Mouse (Mus musculus) testis, adult 2 months (tissue): ENCODE measurements around the gene Enpp3. TPM values are rescaled to one million over a fixed set of nuclear protein-coding genes. Genes with fewer than 3 reads are reported as not detected.

Experiments used
- H3K27ac ChIP-seq: fragments of 200-500 bp; 2 replicates; pipeline ENCODE4 v1.5.1; 2012; ENCODE audit warnings: low read depth, low read length; ENCODE audit not compliant: control insufficient read depth, insufficient read depth
- H3K27me3 ChIP-seq: fragments of 200-500 bp; 2 replicates; pipeline ENCODE4 v1.6.1; 2012; ENCODE audit warnings: mild to moderate bottlenecking, low read length, moderate library complexity; ENCODE audit not compliant: control insufficient read depth, insufficient read depth
- H3K36me3 ChIP-seq: fragments of 200-500 bp; 2 replicates; pipeline ENCODE4 v1.6.1; 2012; ENCODE audit warnings: mild to moderate bottlenecking, low read length; ENCODE audit not compliant: control insufficient read depth, insufficient read depth
- H3K4me1 ChIP-seq: fragments of 200-500 bp; 2 replicates; pipeline ENCODE4 v1.6.1; 2012; ENCODE audit warnings: low read length; ENCODE audit not compliant: control insufficient read depth, insufficient read depth
- H3K4me3 ChIP-seq: fragments of 200-500 bp; 2 replicates; pipeline ENCODE4 v1.5.1; 2012; ENCODE audit warnings: low read depth, mild to moderate bottlenecking, low read length, moderate library complexity, mixed read lengths; ENCODE audit not compliant: control insufficient read depth
- CTCF ChIP-seq: fragments of 200-500 bp; IDR thresholded peaks from 2 replicates; pipeline ENCODE4 v1.5.1; 2012; ENCODE audit warnings: low read depth, mild to moderate bottlenecking, inconsistent platforms, low read length, moderate library complexity; ENCODE audit not compliant: control insufficient read depth, insufficient read depth, insufficient replicate concordance
- POLR2A ChIP-seq: fragments of 200-500 bp; IDR thresholded peaks from 2 replicates; pipeline ENCODE4 v1.6.1; 2012; ENCODE audit warnings: low read depth, mild to moderate bottlenecking, inconsistent platforms, low read length, moderate library complexity; ENCODE audit not compliant: control insufficient read depth
- polyA plus RNA-seq: library from polyadenylated mRNA; depleted of rRNA; stranded (reverse); fragments of >200 nt; gene quantifications from 2 replicates; pipeline ENCODE4 v1.2.3, GENCODE M21; 2012; rRNA removed

Enpp3 gene
- 0.35 and 0.51 TPM in 2 replicates for polyA plus RNA-seq

- Histone ChIP-seq H3K4me3 (no peak within 1 kb of the TSS), H3K27ac (no peak within 1 kb of the TSS), H3K36me3 (no peaks in the 10 kb centered on the region), H3K4me1 (no peaks in the 10 kb centered on the region), H3K27me3 (no peaks in the 10 kb centered on the region)
- TF ChIP-seq POLR2A = no peak
- TF ChIP-seq CTCF = no peak
Observed at GRCm38 (mm10) chr10:24842676-24843075, at the start of gene Enpp3. Enpp3 (minus strand) TSS chr10:24842823.

GRCm38 (mm10) chr10:24888343-24888742, 45.7 kb upstream of the Enpp3 start:
- Histone ChIP-seq H3K4me1 (no peaks in the 10 kb centered on the region), H3K4me3 (no peak overlapping the region), H3K36me3 (peaks cover 2% of the 10 kb centered on the region; the same call in 1 of the 2 replicates), H3K27ac (no peak overlapping the region), H3K27me3 (no peaks in the 10 kb centered on the region)
- TF ChIP-seq CTCF = no peak
- no peak for TF ChIP-seq POLR2A

- no peaks in the 10 kb centered on the region for H3K4me1 ChIP-seq
- no peak for TF ChIP-seq CTCF
- no peak for TF ChIP-seq POLR2A
- H3K4me3 ChIP-seq = no peak overlapping the region
- H3K36me3 ChIP-seq = peaks cover 5% of the 10 kb centered on the region; the same call in 1 of the 2 replicates
- no peaks in the 10 kb centered on the region for H3K27me3 ChIP-seq
- H3K27ac ChIP-seq = no peak overlapping the region
Observed at GRCm38 (mm10) chr10:24886008-24886407, 43.4 kb upstream of the Enpp3 start.

- peaks cover 2% of the 10 kb centered on the region; the same call in 1 of the 2 replicates for H3K36me3 ChIP-seq
- no peak overlapping the region for H3K4me3 ChIP-seq
- H3K27me3 ChIP-seq = no peaks in the 10 kb centered on the region
- TF ChIP-seq CTCF (peak; percentile 60; the same call in 1 of the 2 replicates), POLR2A (no peak)
- H3K27ac ChIP-seq = no peak overlapping the region
- peaks cover 2% of the 10 kb centered on the region; the same call in 1 of the 2 replicates for H3K4me1 ChIP-seq
Observed at GRCm38 (mm10) chr10:24873624-24874023, 31.0 kb upstream of the Enpp3 start.

- Histone ChIP-seq H3K27ac (peak within 1 kb of the TSS; percentile 63), H3K27me3 (no peaks in the 10 kb centered on the region), H3K36me3 (no peaks in the 10 kb centered on the region), H3K4me1 (peaks cover 2% of the 10 kb centered on the region; the same call in 1 of the 2 replicates), H3K4me3 (peak within 1 kb of the TSS; percentile 97)
- TF ChIP-seq POLR2A (peak; percentile 78; the same call in 1 of the 2 replicates), CTCF (peak; percentile 85)
Observed at GRCm38 (mm10) chr10:24869760-24870290, 27.2 kb upstream of the Enpp3 start, which contains the start of gene Med23. Med23 (plus strand) TSS chr10:24869986.

- no peaks in the 10 kb centered on the region for H3K27me3 ChIP-seq
- no peaks in the 10 kb centered on the region for H3K36me3 ChIP-seq
- no peak overlapping the region for H3K27ac ChIP-seq
- no peak overlapping the region for H3K4me3 ChIP-seq
- TF ChIP-seq CTCF (no peak), POLR2A (no peak)
- no peaks in the 10 kb centered on the region; the same call in 1 of the 2 replicates for H3K4me1 ChIP-seq
Observed at GRCm38 (mm10) chr10:24864434-24864833, 21.8 kb upstream of the Enpp3 start.

GRCm38 (mm10) chr10:24863146-24863545, 20.5 kb upstream of the Enpp3 start:
- H3K36me3 ChIP-seq = no peaks in the 10 kb centered on the region
- H3K4me3 ChIP-seq = no peak overlapping the region
- H3K27ac ChIP-seq = no peak overlapping the region
- no peaks in the 10 kb centered on the region for H3K4me1 ChIP-seq
- TF ChIP-seq CTCF = no peak
- no peaks in the 10 kb centered on the region for H3K27me3 ChIP-seq

GRCm38 (mm10) chr10:24841998-24842397, 625 bp downstream of the Enpp3 start:
- Histone ChIP-seq H3K27me3 (no peaks in the 10 kb centered on the region), H3K27ac (no peak overlapping the region), H3K4me1 (no peaks in the 10 kb centered on the region), H3K4me3 (no peak overlapping the region), H3K36me3 (no peaks in the 10 kb centered on the region)
- TF ChIP-seq CTCF (no peak), POLR2A (no peak)
